Mouse (Mus musculus) adrenal gland, adult 2 months (tissue): ENCODE results near the gene Cavin3. TPM values are rescaled to one million over a fixed set of nuclear protein-coding genes. Genes with fewer than 3 reads are reported as not detected.
A peak's percentile ranks its signal among the peaks of the same experiment; 100 is the strongest.
"Not testable (repeated sequence)": the region's sequence is repeated elsewhere in the genome, so short reads cannot be mapped to it uniquely, and the experiment has no call there.

Source experiments
- DNase-seq: peaks from one replicate; pipeline ENCODE4 v3.0.0; 2021
- polyA plus RNA-seq: library from polyadenylated mRNA; depleted of rRNA; stranded (reverse); fragments of >200 nt; gene quantifications from 2 replicates; pipeline ENCODE4 v1.2.3, GENCODE M21; 2012
- total RNA-seq, 2 experiments: library from RNA; stranded (reverse); gene quantifications; 2 replicates each; pipeline ENCODE4 v1.2.3; 2021

Cavin3 gene
- total and polyA plus RNA-seq, 3 experiments: 71.0 to 158 (median 90.9) TPM

GRCm38 (mm10) chr7:105480561-105481504 is 1.3 kb downstream of the Cavin3 start:
- DNase-seq: peak; percentile 86

- no peak for DNase-seq
These were observed 2.0 kb downstream of the Cavin3 start for GRCm38 (mm10) chr7:105480081-105480480.

GRCm38 (mm10) chr7:105479232-105479631 is 2.9 kb downstream of the Cavin3 start:
- no peak for DNase-seq

- DNase-seq: no peak
These were observed 3.8 kb downstream of the Cavin3 start for GRCm38 (mm10) chr7:105478344-105478743.

- peak; percentile 69 for DNase-seq
These were observed 4.3 kb downstream of the Cavin3 start for GRCm38 (mm10) chr7:105477841-105478240.

GRCm38 (mm10) chr7:105477433-105477700 is 4.7 kb downstream of the Cavin3 start:
- DNase-seq: no peak

- peak; percentile 25 for DNase-seq
These were observed 5.2 kb downstream of the Cavin3 start for GRCm38 (mm10) chr7:105476683-105477432.

- DNase-seq: peak; percentile 59
These were observed 6.6 kb downstream of the Cavin3 start for GRCm38 (mm10) chr7:105475396-105475949.

- peak; percentile 60 for DNase-seq
These were observed 7.3 kb downstream of the Cavin3 start for GRCm38 (mm10) chr7:105474771-105475315.

- no peak for DNase-seq
These were observed 9.5 kb downstream of the Cavin3 start for GRCm38 (mm10) chr7:105472607-105473006.

GRCm38 (mm10) chr7:105465505-105465904 is 16.6 kb downstream of the Cavin3 start:
- not testable (repeated sequence) for DNase-seq

GRCm38 (mm10) chr7:105458546-105458945 is 23.6 kb downstream of the Cavin3 start:
- no peak for DNase-seq

GRCm38 (mm10) chr7:105453345-105453744 is 28.8 kb downstream of the Cavin3 start:
- DNase-seq: not testable (repeated sequence)

GRCm38 (mm10) chr7:105445076-105445475 is 37.0 kb downstream of the Cavin3 start:
- DNase-seq: no peak

GRCm38 (mm10) chr7:105441426-105441825 is 40.7 kb downstream of the Cavin3 start:
- DNase-seq: no peak

GRCm38 (mm10) chr7:105437979-105438772 is 43.9 kb downstream of the Cavin3 start:
- no peak for DNase-seq

GRCm38 (mm10) chr7:105434798-105435197 is 47.3 kb downstream of the Cavin3 start:
- DNase-seq: no peak

- DNase-seq: no peak
These were observed 48.2 kb downstream of the Cavin3 start for GRCm38 (mm10) chr7:105433859-105434258.

GRCm38 (mm10) chr7:105432058-105432457 is 50.0 kb downstream of the Cavin3 start:
- DNase-seq: no peak
